Mouse (Mus musculus) frontal cortex, postnatal 10 days (tissue): ENCODE results near the gene Aprt.
A peak's percentile ranks its signal among the peaks of the same experiment; 100 is the strongest.

ENCODE experiments used
- DNase-seq, 2 experiments: peaks; one replicate each; pipeline ENCODE4 v3.0.0; 2022; ENCODE audit warnings: low spot score in 2 of 2, mixed read lengths in 1 of 2

Aprt gene

DNA sequence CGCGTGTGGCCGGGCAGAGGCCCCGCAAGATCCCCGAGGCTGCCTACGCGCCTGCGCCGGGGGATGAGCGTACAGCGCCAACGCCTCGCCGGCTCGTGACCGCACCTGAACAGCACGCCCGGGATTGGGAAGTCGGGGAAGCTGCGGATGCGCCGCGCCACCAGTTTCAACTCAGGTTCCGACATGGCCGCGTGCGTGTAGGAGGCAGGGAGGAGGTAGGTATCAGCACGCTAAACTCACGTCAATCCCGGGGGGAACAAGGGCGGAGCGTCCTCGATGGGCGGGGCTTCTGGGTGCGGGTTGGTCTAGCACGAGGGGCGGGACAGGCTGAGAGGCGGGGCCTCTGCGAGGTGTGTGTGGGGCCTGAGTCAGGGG, at the start of gene Aprt:
Aprt (minus strand) TSS at position 262 of the 375 bp plus-strand sequence.
- peak; percentile 90 to 92 for DNase-seq

DNA sequence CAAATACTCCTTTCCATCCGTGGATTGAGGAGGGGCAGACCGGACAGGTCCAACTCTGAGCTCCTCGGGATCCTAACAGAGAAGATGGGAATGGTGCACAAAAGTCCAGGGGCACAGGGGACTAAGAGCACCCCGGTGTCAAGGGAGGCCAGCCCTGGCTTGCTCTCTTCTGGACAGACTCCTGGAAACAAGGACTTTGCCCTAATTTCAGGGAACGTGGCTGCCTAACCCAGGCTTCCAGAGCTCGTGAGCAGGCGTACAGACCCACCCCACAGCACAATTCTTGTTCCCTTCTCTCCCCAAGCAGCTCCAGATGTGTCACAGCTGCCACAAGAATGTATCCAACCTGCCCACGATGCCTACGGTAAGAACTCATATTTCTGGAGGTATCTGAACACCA, 49.1 kb upstream of the Aprt start:
- DNase-seq, result no peak

DNA sequence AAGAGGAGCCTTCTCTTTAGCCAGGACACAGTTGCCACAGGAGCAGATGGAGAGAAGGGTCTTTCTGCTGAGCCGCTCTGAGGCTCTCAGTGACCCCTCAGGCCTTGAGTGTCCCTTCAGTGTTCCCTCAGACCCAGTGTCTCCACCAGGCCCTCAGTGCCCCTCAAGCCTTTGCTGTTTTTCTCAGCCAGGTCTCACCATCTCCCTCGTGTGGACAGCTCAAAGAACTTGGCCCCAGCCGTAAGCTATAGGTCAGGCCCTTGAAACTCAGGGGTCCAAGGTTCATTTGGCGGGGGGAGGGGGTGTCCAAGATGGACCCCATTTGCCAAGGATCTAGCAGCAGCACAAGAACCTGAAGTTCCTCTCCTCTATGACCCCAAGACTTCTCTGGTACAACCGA, 47.9 kb upstream of the Aprt start:
- DNase-seq, result no peak

DNA sequence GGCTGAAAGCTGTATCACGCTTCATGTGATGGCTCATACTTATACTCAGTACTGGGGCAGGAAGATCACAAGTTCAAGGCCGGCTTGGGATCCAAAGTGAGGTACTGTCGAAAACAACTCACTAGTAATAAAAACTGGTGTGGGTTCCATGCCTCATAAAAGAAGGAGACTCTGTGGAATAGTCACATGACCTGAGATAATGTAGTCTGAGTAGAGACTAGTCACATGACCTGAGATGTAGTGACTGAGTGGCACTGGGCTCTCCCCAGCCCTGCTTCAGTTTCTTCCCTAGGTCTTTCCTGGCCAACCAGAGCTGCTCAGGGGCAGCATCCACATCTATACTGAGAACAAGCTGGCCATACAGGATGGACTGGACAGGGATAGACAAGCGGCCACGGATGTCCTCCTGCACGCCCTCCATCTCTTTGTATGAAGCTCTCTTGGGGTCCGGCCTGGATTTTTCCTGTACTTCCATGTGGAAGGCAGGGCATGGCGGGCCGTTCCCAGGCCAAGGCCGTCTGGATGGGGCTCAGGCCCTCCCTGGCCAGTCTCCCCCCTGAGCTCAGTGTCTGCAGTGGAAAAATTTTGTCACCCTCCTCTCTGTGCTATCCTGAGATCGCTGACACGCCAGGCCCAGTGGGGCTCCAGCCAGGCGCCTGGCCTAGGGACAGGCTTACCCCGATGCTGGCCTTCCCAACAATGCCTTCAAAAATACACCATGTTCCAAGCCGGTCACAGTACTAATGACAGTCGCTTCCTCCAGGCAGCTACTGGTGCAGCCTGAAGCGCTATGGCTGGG, 47.3 kb upstream of the Aprt start:
- no peak for DNase-seq

- no peak for DNase-seq
These were observed 46.0 kb upstream of the Aprt start, which contains the start of gene Pabpn1l for GRCm38 (mm10) chr8:122622727-122623126. Pabpn1l (minus strand) TSS chr8:122622739.

- DNase-seq, result no peak
These were observed 43.7 kb upstream of the Aprt start for GRCm38 (mm10) chr8:122620446-122620845.

DNA sequence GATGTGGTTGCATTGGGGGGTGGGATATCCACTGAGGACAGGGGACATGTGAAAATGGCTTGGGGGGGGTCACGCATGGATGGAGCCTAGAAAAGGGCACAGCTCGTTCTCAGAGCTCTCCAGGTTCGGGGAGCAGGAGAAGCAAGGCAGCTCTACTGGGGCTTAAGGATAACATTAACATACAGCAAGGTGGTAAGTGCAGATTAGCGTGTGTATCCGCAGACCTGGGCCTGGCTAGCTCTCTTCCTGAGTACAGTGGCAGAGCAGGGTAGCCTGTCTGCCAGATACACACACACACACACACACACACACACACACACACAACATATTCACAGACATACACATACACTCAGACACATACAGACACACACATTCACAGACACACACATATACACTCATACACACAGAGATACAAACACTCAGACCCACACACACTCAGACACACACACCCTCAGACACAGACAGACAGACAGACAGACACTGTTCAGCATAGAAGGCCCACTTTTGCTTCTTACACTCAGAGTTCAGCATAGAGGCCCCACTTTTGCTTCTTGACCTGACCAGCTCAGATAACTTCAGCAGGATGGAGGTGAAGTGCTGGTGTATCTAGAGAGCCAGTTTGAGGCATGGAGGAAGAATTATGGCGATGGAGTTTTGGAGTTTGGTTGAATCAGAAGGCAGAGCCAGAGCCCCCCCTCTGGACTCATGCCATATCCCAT, 42.1 kb upstream of the Aprt start:
- DNase-seq, result no peak

DNA sequence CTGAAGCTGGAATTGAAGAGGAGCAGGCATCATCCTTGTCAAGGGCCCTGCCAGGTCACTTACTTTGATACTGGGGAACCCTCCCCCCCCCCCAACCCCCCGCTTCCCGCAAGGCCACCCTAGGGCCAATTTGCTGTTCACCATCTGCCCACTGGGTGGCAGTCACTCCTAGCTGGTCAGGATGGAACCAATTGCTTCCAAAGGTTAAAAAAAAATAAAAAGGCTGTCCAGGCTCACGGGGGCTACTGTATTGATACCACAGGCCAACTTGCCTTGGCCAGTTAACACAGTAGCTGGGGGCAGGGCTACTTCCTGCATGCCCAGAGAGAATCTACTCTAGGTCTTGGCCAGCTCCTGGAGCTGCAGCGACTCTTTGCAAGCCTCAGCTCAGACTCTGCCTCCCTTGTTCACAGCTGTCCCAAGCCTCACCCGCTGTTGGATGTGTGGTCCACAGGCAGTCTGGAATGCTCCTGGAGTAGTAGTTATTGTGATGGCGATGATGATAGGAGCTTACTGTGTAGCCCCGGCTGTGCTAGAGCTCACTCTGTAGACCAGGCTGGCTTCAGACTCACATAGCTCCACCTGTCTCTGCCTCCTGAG, 41.3 kb upstream of the Aprt start:
- DNase-seq, result peak in 1 of 2 experiments; percentile 69

- DNase-seq, result no peak
These were observed 39.6 kb upstream of the Aprt start for GRCm38 (mm10) chr8:122616181-122616905.

DNA sequence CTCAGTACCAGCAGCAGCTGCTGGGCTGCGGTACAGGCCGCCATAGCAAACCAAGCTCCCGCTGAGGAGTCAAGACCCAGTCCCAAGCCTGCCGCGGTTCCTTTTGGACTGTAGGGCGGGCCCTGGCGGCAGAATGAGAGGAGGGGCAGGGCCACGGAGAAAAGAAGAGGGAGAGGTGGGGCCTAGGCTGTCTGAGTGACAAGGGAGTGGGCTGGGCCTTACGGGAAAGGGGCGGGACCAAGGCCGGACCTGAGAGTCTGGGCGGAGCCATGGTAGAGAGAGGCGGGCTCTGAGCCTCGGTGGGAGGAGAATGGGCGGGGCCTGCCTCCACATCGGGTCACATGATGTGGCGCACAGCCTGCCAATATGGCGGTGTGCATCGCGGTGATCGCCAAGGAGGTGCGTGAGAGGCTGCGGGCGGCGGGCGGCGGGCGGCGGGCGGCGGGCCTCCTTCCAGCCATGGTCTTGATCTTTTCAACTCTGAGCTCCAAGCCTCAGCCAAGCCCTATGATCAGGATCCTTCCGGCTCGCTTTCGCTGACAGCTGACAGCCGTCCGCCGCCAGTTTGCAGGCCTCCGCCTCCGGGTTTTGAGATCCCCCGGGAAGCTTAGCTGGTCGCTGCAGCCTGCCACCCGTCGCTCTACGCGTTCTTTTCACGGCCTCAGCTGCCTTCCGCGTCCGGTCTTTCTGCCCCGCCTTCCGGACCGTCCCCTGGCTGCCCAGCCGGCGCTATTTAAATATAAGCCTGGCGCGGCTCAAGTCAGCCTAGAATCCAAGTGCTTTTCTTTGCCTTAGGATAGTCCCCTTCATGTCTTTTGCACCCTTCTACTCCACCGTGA, 34.8 kb upstream of the Aprt start, which contains the start of the genes Galns and Trappc2l:
Galns (minus strand) TSS at position 169 of the 839 bp plus-strand sequence.
Trappc2l (plus strand) TSS at position 346 of the 839 bp plus-strand sequence.
- DNase-seq, result peak; percentile 91 to 93

- DNase-seq, result no peak
These were observed 34.0 kb upstream of the Aprt start for GRCm38 (mm10) chr8:122610612-122611277.

DNA sequence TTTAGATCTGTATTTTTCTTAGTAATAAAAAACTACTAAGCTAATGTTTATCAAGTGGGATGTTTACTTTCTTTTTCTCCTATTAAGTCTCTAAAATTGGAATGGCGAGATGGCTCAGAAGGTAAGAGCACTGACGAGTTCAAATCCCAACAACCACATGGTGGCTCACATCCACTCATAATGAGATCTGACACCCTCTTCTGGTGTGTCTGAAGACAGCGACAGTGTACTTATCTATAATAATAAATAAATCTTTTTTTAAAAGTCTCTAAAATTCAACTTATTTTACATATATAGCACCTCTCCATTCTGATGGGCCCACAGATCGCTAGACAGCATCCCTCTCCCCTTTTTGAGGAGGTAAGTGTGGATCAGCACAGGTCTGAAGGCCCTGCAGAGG, 33.5 kb upstream of the Aprt start:
- no peak for DNase-seq

GRCm38 (mm10) chr8:122606810-122607209, 30.1 kb upstream of the Aprt start:
- DNase-seq, result no peak

DNA sequence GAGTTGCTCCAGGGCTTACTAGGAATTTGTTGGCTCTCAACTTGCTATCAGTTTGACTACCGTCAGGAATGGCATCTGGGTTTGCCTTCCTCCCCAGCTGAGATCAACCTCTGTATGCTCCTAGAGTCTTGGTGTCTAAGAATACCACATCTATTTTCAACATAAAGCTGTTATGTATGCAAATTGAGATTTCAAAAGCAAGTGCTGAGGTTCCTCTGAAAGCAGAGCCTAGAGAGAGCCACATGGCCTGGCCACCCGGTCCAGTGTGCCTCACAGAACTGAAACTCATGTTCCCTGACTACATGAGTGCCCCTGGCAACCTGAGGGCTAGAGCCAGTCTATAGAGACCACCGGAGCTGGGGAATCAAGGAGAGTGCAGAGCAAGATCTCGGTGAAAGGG, 28.7 kb upstream of the Aprt start:
- no peak for DNase-seq

DNA sequence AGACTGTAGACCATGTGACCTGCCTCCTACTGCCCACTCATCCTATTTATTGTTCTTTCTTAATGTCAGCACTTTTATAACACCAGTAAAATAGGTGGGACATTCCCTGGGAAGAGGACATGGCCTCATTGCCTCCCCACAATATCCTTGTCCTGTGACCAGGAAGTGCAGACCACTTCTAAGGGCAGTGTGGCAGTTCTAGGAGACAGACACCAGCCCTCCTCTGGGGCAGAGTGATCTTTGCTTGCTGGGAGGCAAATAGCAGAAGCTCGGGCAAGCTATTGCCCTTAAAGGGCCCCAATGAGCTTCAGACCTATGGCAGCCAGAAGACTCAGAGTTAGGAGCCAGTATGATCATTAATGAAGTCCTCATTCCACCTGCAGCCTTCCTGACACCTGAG, 27.9 kb upstream of the Aprt start:
- no peak for DNase-seq

DNA sequence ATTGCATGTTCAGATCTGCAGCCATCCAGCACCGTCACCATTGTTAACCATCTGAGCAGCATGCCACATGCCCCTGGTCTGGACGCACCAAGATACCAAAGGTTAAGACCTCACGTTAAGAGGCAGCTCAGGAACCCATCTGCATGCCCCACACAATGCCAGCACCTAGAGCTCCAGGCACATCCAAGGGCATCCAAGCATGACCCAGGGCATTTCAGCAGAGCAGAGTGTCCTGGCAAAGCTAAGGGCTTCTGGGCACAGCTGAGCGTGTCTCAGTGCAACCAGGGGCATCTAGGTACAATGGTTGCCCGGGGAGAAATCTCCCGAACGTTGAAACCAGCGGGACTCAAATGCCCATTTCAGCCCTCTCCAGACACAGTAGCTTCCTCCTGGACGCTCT, 24.0 kb upstream of the Aprt start:
- no peak for DNase-seq

GRCm38 (mm10) chr8:122596031-122596430, 19.3 kb upstream of the Aprt start:
- DNase-seq, result no peak

DNA sequence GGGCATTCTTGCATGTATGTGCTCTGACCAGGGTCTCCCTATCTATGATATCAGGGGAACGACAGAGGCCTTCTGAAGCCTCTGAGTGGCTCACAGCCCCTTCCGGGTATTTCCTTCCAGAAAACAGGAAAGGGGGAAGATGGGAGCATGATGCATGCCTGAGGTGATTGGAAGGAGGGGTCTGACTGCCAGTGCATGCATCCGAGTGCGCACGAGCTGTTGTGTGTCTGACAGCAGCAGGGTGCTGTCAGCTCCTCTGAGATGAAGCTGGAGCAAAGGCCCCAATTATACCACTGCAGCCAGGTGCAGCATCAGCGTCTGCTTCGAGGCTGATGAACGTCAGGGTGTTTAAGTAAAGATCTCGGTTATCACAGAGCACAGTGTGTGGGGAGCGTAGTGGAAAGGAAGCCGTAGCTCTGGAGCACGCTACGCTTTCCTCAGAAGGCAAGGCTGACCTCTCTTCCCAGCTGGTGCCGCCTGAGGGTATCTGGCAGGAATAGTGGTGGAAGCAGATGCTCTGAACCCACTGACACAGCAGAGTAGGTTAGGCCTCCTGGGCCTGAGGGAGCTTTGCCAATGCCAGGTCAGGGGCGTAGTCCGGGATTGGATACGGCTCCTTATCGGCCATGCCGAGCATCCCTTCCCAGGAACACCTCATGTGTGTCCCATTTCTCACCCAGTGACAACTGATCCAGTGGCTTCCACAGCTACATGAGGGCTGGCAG, 17.2 kb upstream of the Aprt start:
- DNase-seq, result no peak

DNA sequence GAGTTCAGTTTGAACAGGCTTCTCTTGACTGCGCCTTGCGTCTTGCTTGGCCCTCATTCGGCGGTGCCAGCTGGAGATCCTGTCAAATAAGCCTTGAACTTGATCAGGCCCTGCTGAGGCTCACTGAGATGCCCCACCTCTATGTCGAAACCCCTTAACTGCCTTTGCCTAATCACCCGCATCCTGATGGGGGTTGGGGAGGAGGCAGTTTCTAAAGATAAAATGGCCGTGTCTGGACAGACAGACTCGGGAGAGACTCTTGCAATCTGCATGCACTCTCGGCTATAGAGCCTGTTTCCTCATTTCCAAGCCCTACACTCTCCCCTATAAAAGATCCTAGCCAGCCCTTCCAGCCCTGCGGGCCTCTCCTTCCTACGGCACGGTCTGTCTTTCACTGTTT, 16.5 kb upstream of the Aprt start:
- DNase-seq, result no peak

DNA sequence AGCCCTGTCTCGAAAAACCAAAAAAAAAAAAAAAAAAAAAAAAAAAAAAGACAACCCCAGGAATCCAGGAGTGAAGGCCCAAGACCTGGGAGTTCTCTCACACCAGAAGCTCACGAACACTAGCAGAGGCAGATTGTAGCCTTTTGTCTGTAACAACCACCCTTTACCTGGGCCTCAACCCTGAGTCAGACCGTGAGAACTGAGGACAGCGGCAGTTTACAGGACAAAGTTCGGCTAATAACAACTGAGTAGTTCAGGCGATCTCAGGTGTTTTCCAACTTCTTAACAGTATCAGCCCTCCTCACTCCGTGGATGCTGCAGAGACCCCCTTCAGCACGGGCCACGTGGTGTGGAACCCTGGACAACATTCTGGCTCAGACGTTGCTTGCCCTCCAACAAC, 10.0 kb upstream of the Aprt start:
- no peak for DNase-seq
